Mouse (Mus musculus) heart, embryonic 11.5 days (tissue): ENCODE measurements around the gene Ifrd2. TPM values are rescaled to one million over a fixed set of nuclear protein-coding genes. Genes with fewer than 3 reads are reported as not detected.

Source experiments
- ATAC-seq: fragments of 200-750 bp; cut with Nextera tagmentation; replicated peaks from 2 replicates; pipeline ENCODE4 v1.8.0; 2017; ENCODE audit warnings: moderate library complexity; ENCODE audit not compliant: insufficient number of reproducible peaks, low FRiP score, low TSS enrichment
- H3K27ac ChIP-seq: fragments of 300-500 bp; sonication (generic); 2 replicates; pipeline ENCODE4 v1.5.1; 2014; ENCODE audit warnings: mild to moderate bottlenecking, low read depth, low read length
- H3K27me3 ChIP-seq: fragments of 300-500 bp; sonication (generic); 2 replicates; pipeline ENCODE4 v1.6.1; 2014; ENCODE audit warnings: mild to moderate bottlenecking, low read length, mixed read lengths; ENCODE audit not compliant: control insufficient read depth, insufficient read depth
- H3K36me3 ChIP-seq: fragments of 300-500 bp; sonication (generic); 2 replicates; pipeline ENCODE4 v1.6.1; 2014; ENCODE audit warnings: mild to moderate bottlenecking, low read length, moderate library complexity, mixed read lengths; ENCODE audit not compliant: control insufficient read depth, insufficient read depth
- H3K4me1 ChIP-seq: fragments of 300-500 bp; sonication (generic); 2 replicates; pipeline ENCODE4 v1.6.1; 2014; ENCODE audit warnings: low read length; ENCODE audit not compliant: control insufficient read depth, insufficient read depth
- H3K4me2 ChIP-seq: fragments of 300-500 bp; sonication (generic); 2 replicates; pipeline ENCODE4 v1.6.1; 2014; ENCODE audit warnings: mild to moderate bottlenecking, moderate library complexity
- H3K4me3 ChIP-seq: fragments of 300-500 bp; sonication (generic); 2 replicates; pipeline ENCODE4 v1.5.1; 2014; ENCODE audit warnings: low read depth, low read length
- H3K9ac ChIP-seq: fragments of 300-500 bp; sonication (generic); 2 replicates; pipeline ENCODE4 v1.6.1; 2014; ENCODE audit warnings: mild to moderate bottlenecking, low read depth, low read length, moderate library complexity
- H3K9me3 ChIP-seq: fragments of 300-500 bp; sonication (generic); replicated peaks from 2 replicates; pipeline ENCODE4 v1.6.1; 2016; ENCODE audit warnings: low read length; ENCODE audit not compliant: control insufficient read depth
- WGBS: fragments of 180-500 bp; shearing (Covaris S2); extraction: QIAGEN DNeasy Blood & Tissue Kit; methylation state at CpG from one replicate; pipeline ENCODE4 v1.1.7; 2014; ENCODE audit not compliant: insufficient replicate concordance; 5-methylcytosine and 5-hydroxymethylcytosine counted together
- polyA plus RNA-seq: library from polyadenylated mRNA; unstranded; fragments of >200 nt; fragmentation: Nextera tagmentation; extraction: Ambion mirVana; gene quantifications from 2 replicates; pipeline ENCODE4 v1.2.1, GENCODE M21; 2014

Ifrd2 gene
- polyA plus RNA-seq, 1 experiment from 2014 or later, result 57.5 TPM

- peaks cover 12% of the 10 kb centered on the region for H3K4me1 ChIP-seq
- no peak overlapping the region for H3K4me2 ChIP-seq
- no peaks in the 10 kb centered on the region; the same call in 1 of the 2 replicates for H3K36me3 ChIP-seq
- no peak overlapping the region for H3K4me3 ChIP-seq
- H3K27me3 ChIP-seq, result no peaks in the 10 kb centered on the region
- no peak overlapping the region for H3K9ac ChIP-seq
- no peak overlapping the region for H3K27ac ChIP-seq
- WGBS, result 85% methylated on average over 14 of the region's 14 CpGs
- ATAC-seq, result no peak
- H3K9me3 ChIP-seq, result no peaks in the 10 kb centered on the region
These were observed 4.3 kb upstream of the Ifrd2 start for GRCm38 (mm10) chr9:107583174-107583573.

GRCm38 (mm10) chr9:107586504-107586903, 938 bp upstream of the Ifrd2 start:
- Histone ChIP-seq H3K9me3 (no peaks in the 10 kb centered on the region), H3K4me2 (peak overlapping the region; percentile 91), H3K4me1 (peaks cover 27% of the 10 kb centered on the region), H3K4me3 (peak overlapping the region; percentile 5; the same call in 1 of the 2 replicates), H3K27me3 (no peaks in the 10 kb centered on the region), H3K9ac (no peak overlapping the region), H3K27ac (peak overlapping the region; percentile 41), H3K36me3 (peaks cover 13% of the 10 kb centered on the region)
- 83% methylated on average over 5 of the region's 5 CpGs for WGBS
- no peak for ATAC-seq

- peak overlapping the region; percentile 74 for H3K4me3 ChIP-seq
- no peaks in the 10 kb centered on the region for H3K9me3 ChIP-seq
- peaks cover 27% of the 10 kb centered on the region for H3K36me3 ChIP-seq
- H3K9ac ChIP-seq, result peak overlapping the region; percentile 85
- H3K4me2 ChIP-seq, result peak overlapping the region; percentile 91
- H3K27me3 ChIP-seq, result no peaks in the 10 kb centered on the region
- H3K4me1 ChIP-seq, result peaks cover 26% of the 10 kb centered on the region
- WGBS, result 2% methylated on average over 33 of the region's 33 CpGs
- H3K27ac ChIP-seq, result peak overlapping the region; percentile 80
- ATAC-seq, result peak; percentile 7
These were observed 594 bp downstream of the Ifrd2 start for GRCm38 (mm10) chr9:107587833-107588639.

GRCm38 (mm10) chr9:107590058-107590772, 2.8 kb downstream of the Ifrd2 start:
- WGBS, result 80% methylated on average over 25 of the region's 25 CpGs
- H3K9me3 ChIP-seq, result no peaks in the 10 kb centered on the region
- H3K27ac ChIP-seq, result peak overlapping the region; percentile 12; the same call in 1 of the 2 replicates
- peaks cover 33% of the 10 kb centered on the region for H3K36me3 ChIP-seq
- H3K27me3 ChIP-seq, result no peaks in the 10 kb centered on the region
- ATAC-seq, result no peak
- H3K4me1 ChIP-seq, result peaks cover 28% of the 10 kb centered on the region
- H3K4me2 ChIP-seq, result peak overlapping the region; percentile 91
- no peak overlapping the region for H3K4me3 ChIP-seq
- peak overlapping the region; percentile 3; the same call in 1 of the 2 replicates for H3K9ac ChIP-seq

- 92% methylated on average over 6 of the region's 6 CpGs for WGBS
- no peak overlapping the region for H3K27ac ChIP-seq
These were observed 3.3 kb downstream of the Ifrd2 start for GRCm38 (mm10) chr9:107590773-107591060.

GRCm38 (mm10) chr9:107593101-107593976, 5.9 kb downstream of the Ifrd2 start:
- Histone ChIP-seq H3K27ac (no peak overlapping the region), H3K36me3 (peaks cover 33% of the 10 kb centered on the region), H3K9ac (peak overlapping the region; percentile 24; the same call in 1 of the 2 replicates), H3K4me3 (no peak overlapping the region), H3K4me1 (peaks cover 42% of the 10 kb centered on the region), H3K9me3 (no peaks in the 10 kb centered on the region), H3K27me3 (peaks cover under 1% of the 10 kb centered on the region; the same call in 1 of the 2 replicates), H3K4me2 (no peak overlapping the region)
- no peak for ATAC-seq
- 78% methylated on average over 11 of the region's 11 CpGs for WGBS

More at GRCm38 (mm10) chr9:107590773-107591060, 3.3 kb downstream of the Ifrd2 start:
- Histone ChIP-seq H3K27me3 (no peaks in the 10 kb centered on the region), H3K36me3 (peaks cover 33% of the 10 kb centered on the region), H3K4me3 (no peak overlapping the region), H3K9me3 (no peaks in the 10 kb centered on the region), H3K4me1 (peaks cover 28% of the 10 kb centered on the region), H3K4me2 (no peak overlapping the region), H3K9ac (no peak overlapping the region)
- no peak for ATAC-seq

- Histone ChIP-seq H3K27ac (no peak overlapping the region), H3K27me3 (peaks cover 11% of the 10 kb centered on the region), H3K36me3 (peaks cover 33% of the 10 kb centered on the region), H3K4me3 (no peak overlapping the region), H3K4me2 (no peak overlapping the region), H3K4me1 (peaks cover 33% of the 10 kb centered on the region), H3K9ac (no peak overlapping the region), H3K9me3 (no peaks in the 10 kb centered on the region)
- WGBS, result 80% methylated on average over 8 of the region's 8 CpGs
- no peak for ATAC-seq
These were observed 7.0 kb downstream of the Ifrd2 start for GRCm38 (mm10) chr9:107594281-107595062.
